Mouse (Mus musculus): Measurements from ENCODE around the gene Fsd1. TPM values are rescaled to one million over a fixed set of nuclear protein-coding genes. Genes with fewer than 3 reads are reported as not detected.
A peak's percentile ranks its signal among the peaks of the same experiment; 100 is the strongest.

The Fsd1 gene
- polyA plus RNA-seq, 1 experiment: 1.2 TPM

DNA sequence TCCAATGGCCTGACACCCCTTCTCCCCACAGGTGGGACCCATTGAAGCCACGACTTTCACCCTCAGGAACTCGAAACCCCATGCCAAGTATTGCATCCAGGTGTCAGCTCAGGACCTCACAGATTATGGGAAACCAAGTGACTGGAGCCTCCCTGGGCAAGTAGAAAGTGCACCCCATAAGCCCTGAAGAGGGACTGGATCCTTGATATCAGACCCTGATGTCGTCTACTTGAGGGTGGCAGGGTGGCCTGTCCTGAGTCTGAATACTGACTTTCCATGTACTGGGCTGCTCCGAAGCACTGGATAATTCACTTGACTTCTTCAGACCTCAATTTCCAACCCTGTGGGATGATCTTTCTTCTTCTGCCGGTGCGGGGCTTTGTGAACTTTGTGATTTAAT is 29.7 kb upstream of the Fsd1 start:
- peaks cover 23% of the 10 kb centered on the region for H3K27me3 ChIP-seq (ENCODE audit: control insufficient read depth, insufficient read depth, insufficient read length)
- no peak overlapping the region for H3K4me3 ChIP-seq (ENCODE audit: insufficient read depth, poor library complexity, severe bottlenecking)
- H3ac ChIP-seq (ENCODE audit: control insufficient read depth, insufficient read length, low read depth): no peak overlapping the region
- TF ChIP-seq FOSL1 (IDR thresholded peaks at IDR 0.05; ENCODE audit: insufficient read depth, low read length, poor library complexity, severe bottlenecking) (no peak), MYOG (IDR thresholded peaks at IDR 0.05; ENCODE audit: control insufficient read depth, extremely low read depth, insufficient read length) (no peak), MYOD1 (IDR thresholded peaks at IDR 0.05; ENCODE audit: control insufficient read depth, insufficient read length, low read depth) (no peak), CEBPB (IDR thresholded peaks at IDR 0.05; ENCODE audit: low read depth) (no peak), CTCF (IDR thresholded peaks at IDR 0.05; ENCODE audit: control insufficient read depth, insufficient read depth, insufficient read length) (no peak), USF1 (IDR thresholded peaks at IDR 0.05; ENCODE audit: low read depth) (no peak), MAX (IDR thresholded peaks at IDR 0.05) (no peak)
- peaks cover 12% of the 10 kb centered on the region for H3K79me2 ChIP-seq (ENCODE audit: control insufficient read depth, insufficient read depth)
- peaks cover 9% of the 10 kb centered on the region for H3K79me3 ChIP-seq (ENCODE audit: low read depth)
- H3K36me3 ChIP-seq (ENCODE audit: control insufficient read depth, insufficient read depth): peaks cover 7% of the 10 kb centered on the region

DNA sequence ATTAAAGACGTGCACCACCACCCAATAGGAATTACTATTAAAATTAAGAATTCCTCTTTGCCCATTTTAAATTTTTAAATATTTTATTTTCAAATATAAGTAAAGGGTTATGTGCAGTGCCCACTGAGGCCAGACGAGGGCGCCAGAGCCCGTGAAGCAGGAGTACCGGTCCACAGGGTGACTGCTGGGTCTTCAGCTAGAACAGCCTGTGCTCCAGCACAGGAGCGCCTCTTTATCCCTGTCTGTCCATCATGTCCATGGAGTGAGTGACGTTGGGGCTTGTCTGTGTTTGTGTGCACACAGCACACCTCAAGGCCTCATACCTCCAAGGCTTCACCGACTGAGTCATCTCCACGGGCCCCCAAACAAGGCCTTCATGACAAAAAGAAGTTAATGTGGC is 29.1 kb upstream of the Fsd1 start:
- Histone ChIP-seq H3K27me3 (ENCODE audit: control insufficient read depth, insufficient read depth, insufficient read length) (peaks cover 21% of the 10 kb centered on the region), H3K79me3 (ENCODE audit: low read depth) (peaks cover 9% of the 10 kb centered on the region), H3K79me2 (ENCODE audit: control insufficient read depth, insufficient read depth) (peaks cover 12% of the 10 kb centered on the region), H3K4me3 (ENCODE audit: insufficient read depth, poor library complexity, severe bottlenecking) (no peak overlapping the region), H3ac (ENCODE audit: control insufficient read depth, insufficient read length, low read depth) (peak overlapping the region; percentile 14), H3K36me3 (ENCODE audit: control insufficient read depth, insufficient read depth) (peaks cover 12% of the 10 kb centered on the region)
- no peak for TF ChIP-seq USF1 (IDR thresholded peaks at IDR 0.05; ENCODE audit: low read depth)
- no peak for TF ChIP-seq MYOD1 (IDR thresholded peaks at IDR 0.05; ENCODE audit: control insufficient read depth, insufficient read length, low read depth)
- peak; percentile 66 for TF ChIP-seq CTCF (IDR thresholded peaks at IDR 0.05; ENCODE audit: control insufficient read depth, insufficient read depth, insufficient read length)
- no peak for TF ChIP-seq FOSL1 (IDR thresholded peaks at IDR 0.05; ENCODE audit: insufficient read depth, low read length, poor library complexity, severe bottlenecking)

DNA sequence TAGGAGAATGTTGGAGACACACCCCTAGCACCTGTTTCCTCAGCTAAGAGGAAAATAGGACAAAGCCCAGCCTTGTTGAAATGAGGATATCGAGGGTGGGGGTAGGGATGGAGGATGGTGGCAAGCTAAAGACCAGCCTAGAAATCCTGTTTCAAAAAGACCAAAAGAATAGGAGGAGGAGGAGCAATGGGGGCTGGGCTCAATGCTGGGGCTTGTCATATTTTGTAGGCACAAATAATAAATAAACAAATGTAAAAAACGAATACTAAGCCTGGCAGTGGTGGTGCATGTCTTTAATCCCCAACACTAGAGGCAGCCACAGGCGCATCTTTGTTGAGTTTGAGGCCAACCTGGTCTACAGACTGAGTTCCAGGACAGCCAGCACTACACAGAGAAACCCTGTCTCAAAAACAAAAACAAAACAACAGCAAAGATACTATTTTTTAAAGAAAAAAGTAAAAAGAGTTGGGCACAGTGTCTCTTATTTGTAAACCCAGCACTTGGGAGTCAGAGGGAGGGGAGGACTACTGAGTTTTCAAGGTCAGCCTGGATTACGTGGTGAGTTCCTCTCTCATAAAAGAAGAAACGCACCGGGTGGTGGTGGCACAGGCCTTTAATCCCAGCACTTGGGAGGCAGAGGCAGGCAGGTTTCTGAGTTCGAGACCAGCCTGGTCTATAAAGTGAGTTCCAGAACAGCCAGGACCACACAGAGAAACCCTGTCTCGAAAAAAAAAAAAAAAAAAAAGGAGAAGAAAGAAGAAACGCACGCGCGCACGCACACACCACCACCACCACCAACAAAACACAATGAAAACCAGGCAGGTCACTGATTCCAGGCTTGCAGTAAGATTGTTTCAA is 28.4 kb upstream of the Fsd1 start:
- H3K36me3 ChIP-seq (ENCODE audit: control insufficient read depth, insufficient read depth): peaks cover 15% of the 10 kb centered on the region
- TF ChIP-seq CTCF (IDR thresholded peaks at IDR 0.05; ENCODE audit: control insufficient read depth, insufficient read depth, insufficient read length) (no peak), MYOG (IDR thresholded peaks at IDR 0.05; ENCODE audit: control insufficient read depth, extremely low read depth, insufficient read length) (no peak)

DNA sequence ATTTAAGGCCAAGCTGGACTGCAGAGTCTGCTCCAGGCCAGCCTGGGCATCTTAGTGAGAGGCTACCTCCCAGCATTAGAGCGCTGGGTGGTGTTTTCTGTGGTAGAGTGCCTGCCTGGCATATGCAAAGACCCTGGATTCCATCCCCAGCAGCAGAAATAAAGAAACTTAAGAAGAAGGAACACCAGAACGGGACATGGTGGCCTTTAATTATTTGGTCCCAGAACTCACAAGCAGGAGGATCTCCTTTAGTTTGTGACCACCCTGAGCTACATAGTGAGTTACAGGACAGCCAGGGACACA is 27.8 kb upstream of the Fsd1 start:
- H3K36me3 ChIP-seq (ENCODE audit: control insufficient read depth, insufficient read depth): peaks cover 15% of the 10 kb centered on the region
- no peak for TF ChIP-seq MYOD1 (IDR thresholded peaks at IDR 0.05; ENCODE audit: control insufficient read depth, insufficient read length, low read depth)
- no peak for TF ChIP-seq FOSL1 (IDR thresholded peaks at IDR 0.05; ENCODE audit: insufficient read depth, low read length, poor library complexity, severe bottlenecking)
- TF ChIP-seq USF1 (IDR thresholded peaks at IDR 0.05; ENCODE audit: low read depth): no peak
- no peak for TF ChIP-seq MYOG (IDR thresholded peaks at IDR 0.05; ENCODE audit: control insufficient read depth, extremely low read depth, insufficient read length)
- no peak for TF ChIP-seq CEBPB (IDR thresholded peaks at IDR 0.05; ENCODE audit: low read depth)
- no peak for TF ChIP-seq MAX (IDR thresholded peaks at IDR 0.05)
- no peak for TF ChIP-seq CTCF (IDR thresholded peaks at IDR 0.05; ENCODE audit: control insufficient read depth, insufficient read depth, insufficient read length)
- H3K79me3 ChIP-seq (ENCODE audit: low read depth): peaks cover 11% of the 10 kb centered on the region
- peaks cover 12% of the 10 kb centered on the region for H3K79me2 ChIP-seq (ENCODE audit: control insufficient read depth, insufficient read depth)
- H3K4me3 ChIP-seq (ENCODE audit: insufficient read depth, poor library complexity, severe bottlenecking): peak overlapping the region; percentile 40
- peak overlapping the region; percentile 62 for H3ac ChIP-seq (ENCODE audit: control insufficient read depth, insufficient read length, low read depth)
- H3K27me3 ChIP-seq (ENCODE audit: control insufficient read depth, insufficient read depth, insufficient read length): peaks cover 13% of the 10 kb centered on the region

More for the DNA sequence above, 28.4 kb upstream of the Fsd1 start:
- peak overlapping the region; percentile 40 for H3K4me3 ChIP-seq (ENCODE audit: insufficient read depth, poor library complexity, severe bottlenecking)
- peak overlapping the region; percentile 62 for H3ac ChIP-seq (ENCODE audit: control insufficient read depth, insufficient read length, low read depth)
- peaks cover 12% of the 10 kb centered on the region for H3K79me2 ChIP-seq (ENCODE audit: control insufficient read depth, insufficient read depth)
- H3K79me3 ChIP-seq (ENCODE audit: low read depth): peaks cover 11% of the 10 kb centered on the region
- H3K27me3 ChIP-seq (ENCODE audit: control insufficient read depth, insufficient read depth, insufficient read length): peaks cover 13% of the 10 kb centered on the region

DNA sequence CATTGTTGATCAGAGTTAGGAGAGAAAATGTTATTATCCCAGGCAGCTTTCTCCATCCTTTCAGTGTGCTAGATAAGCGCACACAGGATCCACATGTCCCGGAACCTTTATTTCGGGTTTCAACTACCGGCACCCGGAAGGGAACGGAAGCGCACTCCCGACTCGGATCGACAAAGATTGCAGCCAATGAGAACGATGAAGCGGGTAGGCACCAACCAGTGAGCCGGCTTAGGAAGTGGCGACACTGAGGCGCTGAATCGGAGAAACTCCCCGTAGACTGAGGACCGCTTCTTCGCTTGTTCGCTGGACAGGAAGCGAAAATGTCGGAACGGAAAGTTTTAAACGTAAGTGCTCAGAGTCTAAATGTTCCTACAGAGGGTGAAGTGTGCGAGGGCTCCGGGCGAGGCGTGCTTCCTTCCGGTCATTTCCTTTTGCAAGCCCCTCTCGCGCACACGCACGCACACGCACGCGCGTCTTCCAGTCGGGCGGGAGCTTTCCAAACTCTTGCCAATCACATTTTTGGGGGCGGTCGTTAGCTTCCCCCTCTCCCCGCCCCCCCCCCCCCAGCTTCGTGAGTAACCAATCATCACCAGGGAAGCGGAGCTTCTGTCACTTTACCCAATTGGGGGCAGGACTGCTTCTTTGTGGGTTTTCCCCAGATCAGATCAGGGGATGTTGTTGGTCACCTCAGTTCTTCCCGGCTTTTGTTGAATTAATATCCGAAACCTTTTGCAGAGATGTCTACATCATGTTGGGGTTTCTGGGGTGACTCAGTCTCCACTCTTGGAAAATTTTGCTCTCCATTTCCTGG is 27.2 kb upstream of the Fsd1 start, which contains the start of gene Yju2:
Yju2 (plus strand) TSS at position 182 of the 811 bp plus-strand sequence.
- Histone ChIP-seq H3K27me3 (ENCODE audit: control insufficient read depth, insufficient read depth, insufficient read length) (peaks cover 9% of the 10 kb centered on the region), H3K79me3 (ENCODE audit: low read depth) (peaks cover 11% of the 10 kb centered on the region), H3K4me3 (ENCODE audit: insufficient read depth, poor library complexity, severe bottlenecking) (peak within 1 kb of the TSS; percentile 40), H3K79me2 (ENCODE audit: control insufficient read depth, insufficient read depth) (peaks cover 12% of the 10 kb centered on the region), H3K36me3 (ENCODE audit: control insufficient read depth, insufficient read depth) (peaks cover 15% of the 10 kb centered on the region), H3ac (ENCODE audit: control insufficient read depth, insufficient read length, low read depth) (peak within 1 kb of the TSS; percentile 66)
- TF ChIP-seq MAX (IDR thresholded peaks at IDR 0.05): peak; percentile 23
- no peak for TF ChIP-seq MYOD1 (IDR thresholded peaks at IDR 0.05; ENCODE audit: control insufficient read depth, insufficient read length, low read depth)

All from C2C12 (cell line).